Mouse (Mus musculus): ENCODE measurements around the gene Ankrd31. TPM values are rescaled to one million over a fixed set of nuclear protein-coding genes. Genes with fewer than 3 reads are reported as not detected.

The Ankrd31 gene
- 0.05 TPM in 2 replicates for polyA plus RNA-seq (2016; fragmentation: Nextera tagmentation; extraction: Ambion mirVana)

GRCm38 (mm10) chr13:96748109-96748845 lies at the start of gene Ankrd31:
Ankrd31 (plus strand) TSS chr13:96748272.
- 89% methylated on average over 42 of the region's 42 CpGs for WGBS
- no peak for ATAC-seq (ENCODE audit: low FRiP score, low read depth)
- 0 out of 2 replicates have a peak, but pooled peaks cover 3% of the 10 kb centered on the region for H3K9me3 ChIP-seq
- no peak within 1 kb of the TSS for H3K4me3 ChIP-seq
- no peak within 1 kb of the TSS for H3K4me2 ChIP-seq (replicated peaks)
- H3K4me1 ChIP-seq, result no peaks in the 10 kb centered on the region
- no peaks in the 10 kb centered on the region for H3K36me3 ChIP-seq
- no peak within 1 kb of the TSS for H3K27ac ChIP-seq (replicated peaks)
- no peaks in the 10 kb centered on the region for H3K27me3 ChIP-seq
- H3K9ac ChIP-seq (replicated peaks), result no peak within 1 kb of the TSS

GRCm38 (mm10) chr13:96702567-96703278 lies 45.3 kb upstream of the Ankrd31 start:
- H3K27ac ChIP-seq (replicated peaks), result no peak overlapping the region
- H3K4me3 ChIP-seq, result no peak overlapping the region
- no peak overlapping the region for H3K4me2 ChIP-seq (replicated peaks)
- no peaks in the 10 kb centered on the region for H3K9me3 ChIP-seq
- H3K27me3 ChIP-seq, result no peaks in the 10 kb centered on the region
- 74% methylated on average over 9 of the region's 9 CpGs for WGBS
- no peaks in the 10 kb centered on the region for H3K36me3 ChIP-seq
- ATAC-seq (ENCODE audit: low FRiP score, low read depth), result no peak
- H3K9ac ChIP-seq (replicated peaks), result no peak overlapping the region
- H3K4me1 ChIP-seq, result no peaks in the 10 kb centered on the region

- H3K9me3 ChIP-seq, result no peaks in the 10 kb centered on the region
- WGBS, result 85% methylated on average over 8 of the region's 8 CpGs
- ATAC-seq (ENCODE audit: low FRiP score, low read depth), result no peak
- no peak overlapping the region for H3K4me2 ChIP-seq (replicated peaks)
- no peak overlapping the region for H3K9ac ChIP-seq (replicated peaks)
- H3K27me3 ChIP-seq, result no peaks in the 10 kb centered on the region
- no peak overlapping the region for H3K4me3 ChIP-seq
- no peak overlapping the region for H3K27ac ChIP-seq (replicated peaks)
- H3K36me3 ChIP-seq, result no peaks in the 10 kb centered on the region
- no peaks in the 10 kb centered on the region for H3K4me1 ChIP-seq
Observed at GRCm38 (mm10) chr13:96709269-96710233, 38.5 kb upstream of the Ankrd31 start.

GRCm38 (mm10) chr13:96716311-96716710 lies 31.8 kb upstream of the Ankrd31 start:
- no peak for ATAC-seq (ENCODE audit: low FRiP score, low read depth)
- Histone ChIP-seq H3K27me3 (no peaks in the 10 kb centered on the region), H3K4me2 (replicated peaks) (no peak overlapping the region), H3K9ac (replicated peaks) (no peak overlapping the region), H3K36me3 (no peaks in the 10 kb centered on the region), H3K9me3 (no peaks in the 10 kb centered on the region), H3K27ac (replicated peaks) (no peak overlapping the region), H3K4me1 (no peaks in the 10 kb centered on the region), H3K4me3 (no peak overlapping the region)
- 90% methylated on average over 2 of the region's 2 CpGs for WGBS

GRCm38 (mm10) chr13:96717821-96718220 lies 30.3 kb upstream of the Ankrd31 start:
- H3K4me3 ChIP-seq, result no peak overlapping the region
- no peaks in the 10 kb centered on the region for H3K4me1 ChIP-seq
- no peaks in the 10 kb centered on the region for H3K36me3 ChIP-seq
- WGBS, result 76% methylated on average over 1 of the region's 1 CpGs
- no peak overlapping the region for H3K27ac ChIP-seq (replicated peaks)
- no peaks in the 10 kb centered on the region for H3K9me3 ChIP-seq
- ATAC-seq (ENCODE audit: low FRiP score, low read depth), result no peak
- H3K27me3 ChIP-seq, result no peaks in the 10 kb centered on the region
- no peak overlapping the region for H3K9ac ChIP-seq (replicated peaks)
- H3K4me2 ChIP-seq (replicated peaks), result no peak overlapping the region

- Histone ChIP-seq H3K27ac (replicated peaks) (no peak overlapping the region), H3K4me2 (replicated peaks) (no peak overlapping the region), H3K36me3 (no peaks in the 10 kb centered on the region), H3K4me1 (no peaks in the 10 kb centered on the region), H3K27me3 (no peaks in the 10 kb centered on the region), H3K9ac (replicated peaks) (no peak overlapping the region), H3K4me3 (no peak overlapping the region), H3K9me3 (no peaks in the 10 kb centered on the region)
- ATAC-seq (ENCODE audit: low FRiP score, low read depth), result no peak
- WGBS, result 84% methylated on average over 2 of the region's 2 CpGs
Observed at GRCm38 (mm10) chr13:96720003-96720402, 28.1 kb upstream of the Ankrd31 start.

GRCm38 (mm10) chr13:96728289-96728688 lies 19.8 kb upstream of the Ankrd31 start:
- no peaks in the 10 kb centered on the region for H3K27me3 ChIP-seq
- ATAC-seq (ENCODE audit: low FRiP score, low read depth), result no peak
- no peaks in the 10 kb centered on the region for H3K9me3 ChIP-seq
- H3K27ac ChIP-seq (replicated peaks), result no peak overlapping the region
- H3K9ac ChIP-seq (replicated peaks), result no peak overlapping the region
- H3K36me3 ChIP-seq, result no peaks in the 10 kb centered on the region
- H3K4me3 ChIP-seq, result no peak overlapping the region
- H3K4me2 ChIP-seq (replicated peaks), result no peak overlapping the region
- WGBS, result 89% methylated on average over 7 of the region's 7 CpGs
- H3K4me1 ChIP-seq, result no peaks in the 10 kb centered on the region

- no peak for ATAC-seq (ENCODE audit: low FRiP score, low read depth)
- H3K27me3 ChIP-seq, result no peaks in the 10 kb centered on the region
- H3K9ac ChIP-seq (replicated peaks), result no peak overlapping the region
- H3K27ac ChIP-seq (replicated peaks), result no peak overlapping the region
- H3K9me3 ChIP-seq, result no peaks in the 10 kb centered on the region
- no peaks in the 10 kb centered on the region for H3K4me1 ChIP-seq
- H3K4me3 ChIP-seq, result no peak overlapping the region
- 93% methylated on average over 5 of the region's 5 CpGs for WGBS
- H3K4me2 ChIP-seq (replicated peaks), result no peak overlapping the region
- H3K36me3 ChIP-seq, result no peaks in the 10 kb centered on the region
Observed at GRCm38 (mm10) chr13:96729146-96729545, 18.9 kb upstream of the Ankrd31 start.

- no peak overlapping the region for H3K9ac ChIP-seq (replicated peaks)
- H3K9me3 ChIP-seq, result no peaks in the 10 kb centered on the region
- ATAC-seq (ENCODE audit: low FRiP score, low read depth), result no peak
- WGBS, result 92% methylated on average over 1 of the region's 1 CpGs
- H3K4me1 ChIP-seq, result no peaks in the 10 kb centered on the region
- no peak overlapping the region for H3K27ac ChIP-seq (replicated peaks)
- no peak overlapping the region for H3K4me2 ChIP-seq (replicated peaks)
- no peaks in the 10 kb centered on the region for H3K27me3 ChIP-seq
- no peak overlapping the region for H3K4me3 ChIP-seq
- no peaks in the 10 kb centered on the region for H3K36me3 ChIP-seq
Observed at GRCm38 (mm10) chr13:96730116-96730515, 18.0 kb upstream of the Ankrd31 start.

GRCm38 (mm10) chr13:96735175-96735574 lies 12.9 kb upstream of the Ankrd31 start:
- Histone ChIP-seq H3K4me1 (no peaks in the 10 kb centered on the region), H3K4me3 (no peak overlapping the region), H3K9me3 (no peaks in the 10 kb centered on the region), H3K9ac (replicated peaks) (no peak overlapping the region), H3K4me2 (replicated peaks) (no peak overlapping the region), H3K36me3 (no peaks in the 10 kb centered on the region), H3K27ac (replicated peaks) (no peak overlapping the region), H3K27me3 (no peaks in the 10 kb centered on the region)
- no peak for ATAC-seq (ENCODE audit: low FRiP score, low read depth)
- 45% methylated on average over 1 of the region's 1 CpGs for WGBS

GRCm38 (mm10) chr13:96740159-96740558 lies 7.9 kb upstream of the Ankrd31 start:
- no peak overlapping the region for H3K9ac ChIP-seq (replicated peaks)
- H3K4me2 ChIP-seq (replicated peaks), result no peak overlapping the region
- no peaks in the 10 kb centered on the region for H3K9me3 ChIP-seq
- no peak for ATAC-seq (ENCODE audit: low FRiP score, low read depth)
- no peaks in the 10 kb centered on the region for H3K36me3 ChIP-seq
- H3K27ac ChIP-seq (replicated peaks), result no peak overlapping the region
- H3K4me1 ChIP-seq, result no peaks in the 10 kb centered on the region
- 84% methylated on average over 2 of the region's 2 CpGs for WGBS
- no peak overlapping the region for H3K4me3 ChIP-seq
- H3K27me3 ChIP-seq, result no peaks in the 10 kb centered on the region

- no peaks in the 10 kb centered on the region for H3K4me1 ChIP-seq
- no peaks in the 10 kb centered on the region for H3K36me3 ChIP-seq
- 98% methylated on average over 2 of the region's 2 CpGs for WGBS
- ATAC-seq (ENCODE audit: low FRiP score, low read depth), result no peak
- no peak overlapping the region for H3K4me3 ChIP-seq
- no peaks in the 10 kb centered on the region for H3K27me3 ChIP-seq
- no peak overlapping the region for H3K27ac ChIP-seq (replicated peaks)
- H3K4me2 ChIP-seq (replicated peaks), result no peak overlapping the region
- no peaks in the 10 kb centered on the region for H3K9me3 ChIP-seq
- no peak overlapping the region for H3K9ac ChIP-seq (replicated peaks)
Observed at GRCm38 (mm10) chr13:96742871-96743270, 5.2 kb upstream of the Ankrd31 start.

Measured in midbrain, embryonic 12.5 days (tissue).